Mouse (Mus musculus): Measurements from ENCODE around the gene Bcl2l11.

Bcl2l11 gene

DNA sequence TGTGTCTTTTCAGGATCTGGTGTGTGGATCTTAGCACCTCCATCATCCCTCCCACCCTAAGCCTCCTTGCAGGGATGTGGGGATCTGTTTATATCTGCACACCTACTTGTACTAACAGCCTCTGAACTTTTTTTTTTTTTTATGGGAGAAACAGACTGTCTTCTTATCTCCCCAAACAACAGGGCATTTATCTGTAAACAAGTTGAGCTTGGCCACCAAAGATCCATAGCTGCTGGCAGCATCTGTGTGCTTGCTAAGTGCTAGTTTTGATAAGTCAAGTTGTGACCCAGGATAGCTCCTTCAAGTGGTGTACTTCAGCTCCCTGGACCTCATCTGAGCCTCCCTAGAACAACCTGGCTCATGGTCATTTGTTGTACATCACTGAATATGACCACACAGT is 18.2 kb downstream of the Bcl2l11 start:
- DNase-seq, result no peak

GRCm38 (mm10) chr2:128145433-128145832 is 19.6 kb downstream of the Bcl2l11 start:
- DNase-seq, result no peak

DNA sequence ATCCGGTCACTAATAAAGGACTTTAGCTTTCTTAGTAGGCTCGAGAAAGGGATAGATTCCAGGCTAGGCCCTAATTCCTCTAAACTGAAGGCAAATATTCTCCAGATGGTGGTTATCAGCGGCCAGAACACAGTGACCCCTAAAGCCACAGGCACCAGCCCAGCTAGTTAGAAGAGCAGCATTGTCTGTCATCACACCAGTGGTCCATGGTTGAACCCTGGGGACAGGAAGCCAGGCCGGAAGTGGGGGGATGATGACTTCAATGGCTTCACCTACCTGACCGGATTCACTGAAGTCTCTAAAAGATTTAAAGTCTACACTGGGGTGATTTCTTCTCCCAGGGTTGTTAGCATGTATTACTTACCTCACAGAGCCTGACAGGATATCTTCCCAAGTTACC is 23.8 kb downstream of the Bcl2l11 start:
- DNase-seq, result no peak

DNA sequence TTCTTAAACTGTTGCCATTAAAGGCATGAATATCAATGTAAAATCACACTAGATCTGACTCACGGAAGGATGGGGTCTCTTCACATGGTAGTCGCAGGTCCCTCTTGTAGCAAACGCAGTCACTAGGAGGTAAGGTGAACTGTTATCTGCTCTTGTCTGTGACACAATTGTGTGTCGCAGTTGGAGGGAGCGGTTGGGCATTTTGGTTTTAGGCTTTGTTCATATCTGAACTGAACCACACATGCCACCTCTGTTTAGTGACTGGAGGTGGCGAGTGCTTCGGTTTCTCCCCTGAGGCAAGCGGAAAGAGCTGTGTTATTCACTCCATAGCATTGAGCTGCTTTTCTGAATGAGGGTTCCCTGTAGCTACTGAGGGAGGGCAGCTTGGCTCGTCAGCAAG is 26.4 kb downstream of the Bcl2l11 start:
- DNase-seq, result no peak

DNA sequence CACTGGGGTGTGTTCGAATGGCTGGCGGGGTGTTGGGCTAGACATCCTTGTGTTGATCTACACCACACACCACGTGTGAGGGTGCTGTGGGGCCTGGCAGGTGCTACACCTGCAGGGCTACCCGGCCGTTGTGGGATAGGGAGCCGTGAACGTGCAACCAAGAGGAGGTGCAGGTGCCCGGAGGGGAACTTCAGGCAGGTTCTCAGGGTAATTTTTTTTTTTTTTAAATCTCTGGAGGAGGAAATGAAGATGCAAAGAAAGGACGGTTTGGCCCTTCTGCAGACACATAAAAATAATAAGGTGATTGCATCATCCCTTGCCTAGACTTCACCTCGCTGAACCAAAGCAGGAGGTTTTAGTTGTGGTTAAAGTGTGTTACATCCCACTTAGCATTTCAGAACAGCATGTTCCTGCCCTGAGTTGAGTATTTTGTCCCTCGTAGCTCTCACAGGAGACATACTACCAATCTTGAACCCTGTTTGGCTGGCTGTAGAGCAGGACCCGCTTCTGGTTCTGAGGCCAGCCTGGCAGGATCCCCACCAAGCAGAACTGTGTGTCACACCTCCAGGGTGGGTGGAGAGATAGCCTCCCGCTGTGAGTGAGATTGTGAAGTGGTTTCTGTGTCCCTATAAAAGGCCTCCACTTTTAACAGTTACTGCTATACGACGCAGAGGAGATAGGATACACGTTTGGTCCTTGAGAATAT is 27.2 kb downstream of the Bcl2l11 start:
- no peak for DNase-seq

- no peak for DNase-seq
Measured at GRCm38 (mm10) chr2:128153551-128153910, 27.7 kb downstream of the Bcl2l11 start.

GRCm38 (mm10) chr2:128155412-128156066 is 29.7 kb downstream of the Bcl2l11 start:
- DNase-seq, result no peak

DNA sequence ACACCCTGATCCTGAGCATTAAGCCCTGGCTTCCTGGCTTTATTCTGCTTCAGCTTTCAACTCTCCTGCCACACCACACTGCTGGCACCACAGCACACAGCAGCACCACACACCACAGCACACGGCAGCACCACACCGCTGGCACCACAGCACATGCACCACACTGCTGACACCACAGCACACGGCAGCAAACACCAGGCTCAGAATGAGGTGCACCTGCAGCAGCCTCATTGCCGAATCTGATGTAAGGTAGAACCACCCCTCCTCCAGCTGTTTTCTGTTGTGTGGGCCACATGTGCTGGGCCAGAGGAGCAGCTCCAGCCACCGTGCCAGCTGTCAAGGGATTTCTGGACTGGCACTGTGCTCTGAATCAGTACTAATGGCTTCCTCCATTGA is 30.2 kb downstream of the Bcl2l11 start:
- DNase-seq, result no peak

- no peak for DNase-seq
Measured at GRCm38 (mm10) chr2:128156557-128157412, 30.9 kb downstream of the Bcl2l11 start.

GRCm38 (mm10) chr2:128158734-128159410 is 33.0 kb downstream of the Bcl2l11 start:
- DNase-seq, result no peak

- no peak for DNase-seq
Measured at GRCm38 (mm10) chr2:128159619-128160125, 33.8 kb downstream of the Bcl2l11 start.

GRCm38 (mm10) chr2:128163177-128163576 is 37.3 kb downstream of the Bcl2l11 start:
- no peak for DNase-seq

GRCm38 (mm10) chr2:128166623-128167423 is 41.0 kb downstream of the Bcl2l11 start:
- DNase-seq, result no peak

DNA sequence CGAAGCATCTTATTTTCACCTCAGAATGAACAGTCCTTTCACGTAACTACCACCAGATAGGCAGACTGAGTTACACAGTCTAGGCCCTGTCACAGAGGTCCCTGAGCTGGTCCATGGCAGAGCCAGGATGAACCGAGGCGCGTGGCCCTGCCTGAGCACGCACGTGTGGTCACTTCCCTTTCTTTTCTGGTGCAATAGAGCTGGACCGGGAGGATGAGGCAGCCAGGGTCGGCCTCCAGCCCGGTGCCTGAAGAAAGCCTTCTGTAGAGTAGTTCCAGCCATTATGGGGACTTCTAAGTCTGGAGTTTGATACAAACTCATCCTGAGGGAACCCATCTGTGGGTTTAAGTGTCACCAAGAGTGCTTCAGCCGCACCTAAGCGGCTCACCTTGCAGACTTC is 42.1 kb downstream of the Bcl2l11 start:
- DNase-seq, result no peak

DNA sequence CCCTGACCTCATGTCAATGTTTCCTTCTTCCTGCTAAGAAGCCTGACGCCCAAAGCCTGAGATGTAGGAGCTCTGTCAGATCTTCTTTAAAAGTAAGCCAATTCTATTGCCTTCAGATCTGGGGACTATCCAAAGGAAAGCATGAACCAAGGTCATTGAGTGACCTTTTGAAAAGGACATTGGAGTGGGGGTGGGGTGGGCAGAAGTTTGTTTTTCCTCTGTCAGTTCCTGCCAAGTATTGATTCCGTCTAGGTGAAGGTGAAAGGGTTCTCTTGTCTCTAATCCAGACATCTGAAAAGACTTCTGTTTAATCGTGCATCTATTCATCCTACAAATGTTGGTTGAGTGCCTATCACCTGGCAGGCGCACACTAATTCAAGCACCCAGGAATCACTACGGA is 43.6 kb downstream of the Bcl2l11 start:
- no peak for DNase-seq

DNA sequence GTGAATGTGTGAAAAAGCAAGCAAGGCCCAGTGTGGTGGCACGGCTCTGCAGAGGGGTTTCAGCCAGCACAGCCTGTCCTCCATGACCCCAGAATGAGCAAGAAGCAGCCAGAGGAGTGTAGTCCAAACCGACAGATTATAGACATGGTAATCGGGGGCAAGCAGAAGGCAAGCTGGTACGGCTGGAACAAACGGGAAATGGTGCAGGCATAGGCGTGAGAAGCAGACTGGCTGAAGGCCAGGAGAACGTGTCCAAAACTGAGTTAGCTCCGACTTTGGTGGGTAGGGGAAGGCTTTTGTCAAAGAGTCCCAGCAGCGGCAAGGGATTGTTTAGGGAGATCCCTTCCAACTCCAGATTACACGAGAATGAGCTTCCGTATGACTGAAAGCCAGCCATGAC is 44.1 kb downstream of the Bcl2l11 start:
- DNase-seq, result no peak

DNA sequence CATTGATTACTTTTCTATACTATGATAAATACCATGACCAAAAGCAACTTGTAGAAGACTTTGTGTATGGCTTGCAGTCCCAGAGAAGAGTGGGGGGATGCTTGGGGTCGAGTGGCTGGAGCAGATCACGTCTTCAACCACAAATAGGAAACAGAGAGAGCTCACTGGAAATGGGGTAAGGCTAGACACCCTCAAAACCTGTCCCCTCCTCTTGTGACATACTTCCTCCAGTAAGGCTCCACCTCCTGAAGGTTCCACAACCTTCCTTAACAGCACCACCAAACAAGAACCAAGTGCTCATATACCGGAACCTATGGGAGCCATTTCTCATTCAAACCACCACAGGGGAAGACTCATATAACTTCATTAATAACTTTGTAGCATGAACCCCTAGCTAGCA is 44.8 kb downstream of the Bcl2l11 start:
- no peak for DNase-seq

GRCm38 (mm10) chr2:128172266-128172665 is 46.4 kb downstream of the Bcl2l11 start:
- DNase-seq, result peak; percentile 86

DNA sequence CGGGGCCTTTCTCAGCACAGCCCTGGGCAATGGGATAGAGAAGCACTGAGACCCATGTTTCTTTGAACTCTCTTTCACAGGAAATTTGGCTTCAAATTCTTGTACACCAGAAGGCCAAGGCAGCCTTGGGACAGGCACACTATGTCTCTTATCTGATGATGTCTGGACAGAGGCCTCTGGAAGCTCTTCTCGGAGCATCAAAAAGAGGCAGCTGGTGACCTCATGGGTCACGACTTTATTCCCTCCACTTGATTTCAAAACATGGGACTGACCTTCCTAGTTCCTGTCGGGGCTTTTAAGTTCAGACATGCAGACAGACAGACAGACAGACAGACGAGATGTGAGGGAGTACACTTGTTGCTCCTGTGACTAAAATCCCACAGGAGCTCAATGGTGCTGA is 48.3 kb downstream of the Bcl2l11 start:
- no peak for DNase-seq

GRCm38 (mm10) chr2:128174604-128175342 is 48.9 kb downstream of the Bcl2l11 start:
- no peak for DNase-seq

- no peak for DNase-seq
Measured at GRCm38 (mm10) chr2:128175625-128176024, 49.8 kb downstream of the Bcl2l11 start.

Data from cerebellum, adult 9-10 months (tissue).